Mouse (Mus musculus) midbrain, embryonic 13.5 days (tissue): ENCODE measurements around the gene Osbp. TPM values are rescaled to one million over a fixed set of nuclear protein-coding genes. Genes with fewer than 3 reads are reported as not detected.
A peak's percentile ranks its signal among the peaks of the same experiment; 100 is the strongest.

Experiments used
- ATAC-seq: fragments of 200-750 bp; cut with Nextera tagmentation; 2 replicates; pipeline ENCODE4 v1.8.0; 2017; ENCODE audit warnings: mild to moderate bottlenecking, moderate TSS enrichment, moderate library complexity
- H3K27ac ChIP-seq: fragments of 300-500 bp; sonication (generic); 2 replicates; pipeline ENCODE4 v1.5.1; 2015; ENCODE audit warnings: inconsistent platforms, mild to moderate bottlenecking, moderate library complexity
- H3K27me3 ChIP-seq: fragments of 300-500 bp; sonication (generic); 2 replicates; pipeline ENCODE4 v1.6.1; 2015; ENCODE audit warnings: mild to moderate bottlenecking, inconsistent platforms
- H3K36me3 ChIP-seq: fragments of 300-500 bp; sonication (generic); 2 replicates; pipeline ENCODE4 v1.6.1; 2015; ENCODE audit warnings: mild to moderate bottlenecking, inconsistent platforms
- H3K4me1 ChIP-seq: fragments of 300-500 bp; sonication (generic); replicated peaks from 2 replicates; pipeline ENCODE4 v1.6.1; 2015; ENCODE audit warnings: inconsistent platforms
- H3K4me2 ChIP-seq: fragments of 300-500 bp; sonication (generic); replicated peaks from 2 replicates; pipeline ENCODE4 v1.6.1; 2015; ENCODE audit warnings: moderate library complexity, mild to moderate bottlenecking, inconsistent platforms
- H3K4me3 ChIP-seq: fragments of 300-500 bp; sonication (generic); replicated peaks from 2 replicates; pipeline ENCODE4 v1.5.1; 2015; ENCODE audit warnings: mild to moderate bottlenecking, inconsistent platforms
- H3K9ac ChIP-seq: fragments of 300-500 bp; sonication (generic); replicated peaks from 2 replicates; pipeline ENCODE4 v1.6.1; 2015; ENCODE audit warnings: mild to moderate bottlenecking, inconsistent platforms
- H3K9me3 ChIP-seq: fragments of 300-500 bp; sonication (generic); 2 replicates; pipeline ENCODE4 v1.6.1; 2016; ENCODE audit warnings: mild to moderate bottlenecking, inconsistent platforms
- WGBS: fragments of 180-500 bp; shearing (Covaris S2); methylation state at CpG from one replicate; pipeline ENCODE4 v1.1.7; 2015; 5-methylcytosine and 5-hydroxymethylcytosine counted together
- polyA plus RNA-seq: library from polyadenylated mRNA; unstranded; fragments of >200 nt; fragmentation: Nextera tagmentation; extraction: Ambion mirVana; gene quantifications from 2 replicates; pipeline ENCODE4 v1.2.1, GENCODE M21; 2015

The Osbp gene
- polyA plus RNA-seq, 1 experiment from 2014 or later = 3.9 TPM

GRCm38 (mm10) chr19:11992441-11993029, 26.8 kb downstream of the Osbp start:
- peaks cover 76% of the 10 kb centered on the region for H3K36me3 ChIP-seq
- H3K27ac ChIP-seq = no peak overlapping the region
- no peak overlapping the region for H3K9ac ChIP-seq
- WGBS = 95% methylated on average over 10 of the region's 10 CpGs
- no peaks in the 10 kb centered on the region for H3K4me1 ChIP-seq
- H3K4me2 ChIP-seq = no peak overlapping the region
- H3K4me3 ChIP-seq = no peak overlapping the region
- no peaks in the 10 kb centered on the region for H3K27me3 ChIP-seq
- H3K9me3 ChIP-seq = no peaks in the 10 kb centered on the region
- no peak for ATAC-seq

- Histone ChIP-seq H3K27ac (no peak overlapping the region), H3K4me1 (no peaks in the 10 kb centered on the region), H3K27me3 (no peaks in the 10 kb centered on the region), H3K9me3 (no peaks in the 10 kb centered on the region), H3K4me3 (no peak overlapping the region), H3K4me2 (no peak overlapping the region), H3K9ac (no peak overlapping the region), H3K36me3 (peaks cover 53% of the 10 kb centered on the region)
- no peak for ATAC-seq
- 97% methylated on average over 6 of the region's 6 CpGs for WGBS
These were observed 29.1 kb downstream of the Osbp start for GRCm38 (mm10) chr19:11994703-11995431.

- H3K9ac ChIP-seq = no peak overlapping the region
- no peaks in the 10 kb centered on the region for H3K27me3 ChIP-seq
- ATAC-seq = 0 out of 2 replicates have a peak, but pooled peaks have one; percentile 40
- no peak overlapping the region for H3K4me3 ChIP-seq
- no peaks in the 10 kb centered on the region for H3K4me1 ChIP-seq
- WGBS = 80% methylated on average over 2 of the region's 2 CpGs
- no peaks in the 10 kb centered on the region for H3K9me3 ChIP-seq
- H3K27ac ChIP-seq = no peak overlapping the region
- H3K36me3 ChIP-seq = peaks cover 45% of the 10 kb centered on the region
- no peak overlapping the region for H3K4me2 ChIP-seq
These were observed 30.1 kb downstream of the Osbp start for GRCm38 (mm10) chr19:11995722-11996448.

- no peak overlapping the region for H3K9ac ChIP-seq
- WGBS = 30% methylated on average over 3 of the region's 3 CpGs
- H3K4me3 ChIP-seq = no peak overlapping the region
- no peaks in the 10 kb centered on the region for H3K9me3 ChIP-seq
- peaks cover 14% of the 10 kb centered on the region for H3K4me1 ChIP-seq
- H3K4me2 ChIP-seq = no peak overlapping the region
- H3K27ac ChIP-seq = no peak overlapping the region
- no peaks in the 10 kb centered on the region for H3K27me3 ChIP-seq
- ATAC-seq = no peak
- no peaks in the 10 kb centered on the region for H3K36me3 ChIP-seq
These were observed 35.9 kb downstream of the Osbp start for GRCm38 (mm10) chr19:12001686-12002085.

GRCm38 (mm10) chr19:12002125-12002524, 36.4 kb downstream of the Osbp start:
- peak overlapping the region; percentile 33 for H3K4me2 ChIP-seq
- no peak overlapping the region for H3K27ac ChIP-seq
- peak overlapping the region; percentile 12 for H3K4me3 ChIP-seq
- WGBS = 3% methylated on average over 11 of the region's 11 CpGs
- H3K9ac ChIP-seq = no peak overlapping the region
- no peaks in the 10 kb centered on the region for H3K36me3 ChIP-seq
- H3K4me1 ChIP-seq = peaks cover 18% of the 10 kb centered on the region
- no peaks in the 10 kb centered on the region for H3K9me3 ChIP-seq
- no peak for ATAC-seq
- no peaks in the 10 kb centered on the region for H3K27me3 ChIP-seq

GRCm38 (mm10) chr19:12002791-12003190, 37.0 kb downstream of the Osbp start:
- no peaks in the 10 kb centered on the region for H3K36me3 ChIP-seq
- H3K4me3 ChIP-seq = peak overlapping the region; percentile 12
- no peaks in the 10 kb centered on the region for H3K27me3 ChIP-seq
- H3K9me3 ChIP-seq = no peaks in the 10 kb centered on the region
- no peak overlapping the region for H3K27ac ChIP-seq
- H3K4me2 ChIP-seq = peak overlapping the region; percentile 33
- no peak for ATAC-seq
- WGBS = 55% methylated on average over 14 of the region's 14 CpGs
- peaks cover 23% of the 10 kb centered on the region for H3K4me1 ChIP-seq
- H3K9ac ChIP-seq = no peak overlapping the region

- Histone ChIP-seq H3K4me3 (no peak overlapping the region), H3K9me3 (no peaks in the 10 kb centered on the region), H3K36me3 (no peaks in the 10 kb centered on the region), H3K4me2 (no peak overlapping the region), H3K4me1 (peaks cover 23% of the 10 kb centered on the region), H3K27ac (no peak overlapping the region), H3K9ac (no peak overlapping the region), H3K27me3 (no peaks in the 10 kb centered on the region)
- ATAC-seq = no peak
- 96% methylated on average over 2 of the region's 2 CpGs for WGBS
These were observed 37.8 kb downstream of the Osbp start for GRCm38 (mm10) chr19:12003568-12003967.

GRCm38 (mm10) chr19:12004216-12005008, 38.7 kb downstream of the Osbp start:
- Histone ChIP-seq H3K4me3 (peak overlapping the region; percentile 59), H3K9me3 (no peaks in the 10 kb centered on the region), H3K27me3 (no peaks in the 10 kb centered on the region), H3K9ac (peak overlapping the region; percentile 58), H3K4me1 (peaks cover 23% of the 10 kb centered on the region), H3K4me2 (peak overlapping the region; percentile 67), H3K27ac (0 out of 2 replicates have a peak overlapping the region, but pooled peaks have one; percentile 19), H3K36me3 (no peaks in the 10 kb centered on the region)
- 63% methylated on average over 9 of the region's 9 CpGs for WGBS
- no peak for ATAC-seq

GRCm38 (mm10) chr19:12005376-12006360, 39.9 kb downstream of the Osbp start:
- peak overlapping the region; percentile 62 for H3K27ac ChIP-seq
- peak; percentile 83 for ATAC-seq
- H3K36me3 ChIP-seq = no peaks in the 10 kb centered on the region
- H3K4me3 ChIP-seq = peak overlapping the region; percentile 59
- H3K9ac ChIP-seq = peak overlapping the region; percentile 63
- H3K9me3 ChIP-seq = no peaks in the 10 kb centered on the region
- peaks cover 23% of the 10 kb centered on the region for H3K4me1 ChIP-seq
- peak overlapping the region; percentile 67 for H3K4me2 ChIP-seq
- WGBS = under 1% methylated on average over 41 of the region's 41 CpGs
- H3K27me3 ChIP-seq = no peaks in the 10 kb centered on the region

- H3K4me3 ChIP-seq = peak overlapping the region; percentile 59
- 2% methylated on average over 17 of the region's 17 CpGs for WGBS
- H3K27me3 ChIP-seq = no peaks in the 10 kb centered on the region
- peaks cover 23% of the 10 kb centered on the region for H3K4me1 ChIP-seq
- peak overlapping the region; percentile 44; the same call in 1 of the 2 replicates for H3K27ac ChIP-seq
- H3K9me3 ChIP-seq = no peaks in the 10 kb centered on the region
- peak overlapping the region; percentile 67 for H3K4me2 ChIP-seq
- peak overlapping the region; percentile 63 for H3K9ac ChIP-seq
- ATAC-seq = peak; percentile 0; the same call in 1 of the 2 replicates
- no peaks in the 10 kb centered on the region for H3K36me3 ChIP-seq
These were observed 40.7 kb downstream of the Osbp start for GRCm38 (mm10) chr19:12006361-12006947.
